Mouse (Mus musculus) frontal cortex, postnatal 10 days (tissue): Measurements from ENCODE around the gene Cep83.
"Not testable (repeated sequence)": the region's sequence is repeated elsewhere in the genome, so short reads cannot be mapped to it uniquely, and the experiment has no call there.

ENCODE experiments used
- DNase-seq, 2 experiments: peaks; one replicate each; pipeline ENCODE4 v3.0.0; 2022; ENCODE audit warnings: low spot score in 2 of 2, mixed read lengths in 1 of 2

The Cep83 gene

DNA sequence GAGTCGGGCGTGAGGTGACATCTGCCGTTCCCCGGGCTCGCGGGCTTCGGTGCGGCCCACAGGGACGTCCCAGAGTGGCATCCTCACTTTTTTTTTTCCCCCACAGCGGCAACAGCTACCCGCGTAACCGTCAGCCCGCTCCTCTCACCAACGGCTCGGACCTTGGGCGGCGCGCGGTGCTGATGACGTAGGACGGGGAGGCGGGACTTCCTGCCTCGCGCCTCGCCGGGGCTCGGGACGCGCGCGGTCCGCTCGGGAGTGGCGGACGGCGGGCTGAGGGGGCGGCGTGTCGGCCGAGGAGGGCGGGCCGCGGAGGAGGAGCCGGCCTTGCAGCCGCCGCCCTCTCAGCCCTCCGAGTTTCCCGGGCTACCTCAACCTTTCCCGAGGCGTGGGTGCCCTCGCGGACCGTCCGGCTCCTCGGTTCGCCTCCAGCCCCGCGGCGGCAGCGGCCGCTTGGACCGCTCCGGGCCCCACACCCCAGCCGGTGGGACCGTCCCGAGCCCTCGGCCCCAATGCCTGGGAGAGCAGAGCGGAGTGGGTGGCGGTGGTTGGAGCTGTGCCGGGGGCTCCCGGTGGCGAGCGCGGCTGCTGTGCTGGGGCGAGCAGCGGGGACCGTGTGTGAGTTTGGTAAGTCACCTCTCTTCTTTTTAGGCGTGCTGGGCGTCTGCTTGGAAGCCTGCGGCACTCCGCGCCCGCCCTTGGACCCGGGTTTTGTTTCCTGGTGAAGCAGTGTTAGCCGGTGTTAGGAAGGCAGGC is at the start of gene Cep83:
Gene Cep83 (plus strand): TSS at position 235 of the 756 bp plus-strand sequence.
- peak; percentile 83 to 93 for DNase-seq

- DNase-seq, result no peak
Observed at GRCm38 (mm10) chr10:94639281-94639680, 49.2 kb upstream of the Cep83 start.

DNA sequence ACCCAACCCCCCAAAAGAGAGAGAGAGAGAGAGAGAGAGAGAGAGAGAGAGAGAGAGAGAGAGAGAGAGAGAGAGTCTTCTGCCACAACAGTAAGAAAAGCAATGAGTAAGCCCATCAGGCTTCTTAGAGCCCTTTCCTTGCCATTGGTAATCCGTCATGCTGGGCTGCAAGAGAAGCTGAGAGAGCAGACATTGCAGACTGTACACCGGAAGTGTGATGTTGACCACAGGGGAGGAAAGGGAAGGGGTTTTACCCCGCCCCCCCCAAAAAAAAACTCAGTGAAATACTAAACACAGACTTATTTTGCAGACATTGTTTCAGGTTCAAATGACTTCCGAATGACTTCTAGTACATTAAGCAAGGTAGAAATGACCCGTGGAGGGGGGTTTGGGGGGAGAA is 48.4 kb upstream of the Cep83 start:
- no peak for DNase-seq

DNA sequence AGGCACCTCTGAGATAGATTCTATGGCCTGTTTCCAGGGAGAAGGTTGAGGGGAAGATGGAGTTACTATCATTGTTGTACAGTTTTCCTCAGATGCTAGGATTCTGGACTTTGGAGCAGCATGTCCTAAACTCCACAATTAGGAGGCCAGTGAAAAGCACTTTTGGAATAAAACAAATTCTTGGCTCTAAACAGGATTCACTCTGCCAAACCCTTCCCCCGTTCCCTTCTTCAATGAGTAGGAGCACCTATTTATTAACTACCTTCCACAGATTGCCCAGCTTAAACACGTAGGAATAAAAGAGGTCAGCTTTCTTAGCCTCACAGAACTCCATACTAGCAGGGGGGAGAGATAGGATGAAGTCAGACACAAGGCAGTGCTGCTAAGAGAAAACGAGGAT is 24.4 kb upstream of the Cep83 start:
- DNase-seq, result no peak

DNA sequence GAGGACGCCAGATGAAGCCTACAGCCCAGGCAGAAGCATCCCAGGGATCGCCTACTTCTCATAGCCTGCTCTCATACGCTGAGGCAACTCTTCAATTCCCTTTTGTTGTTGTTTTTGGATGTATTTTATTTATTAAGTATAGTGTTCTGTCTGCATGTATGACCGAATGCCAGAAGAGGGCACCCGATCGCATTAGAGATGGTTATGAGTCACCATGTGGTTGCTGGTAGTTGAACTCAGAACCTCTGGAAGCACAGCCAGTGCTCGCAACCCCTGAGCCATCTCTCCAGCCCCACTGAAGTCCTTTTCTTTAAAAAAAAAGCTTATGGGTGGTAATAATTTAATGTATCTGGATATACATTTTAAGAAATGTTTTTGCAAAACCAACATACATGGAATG is 24.0 kb upstream of the Cep83 start:
- no peak for DNase-seq

GRCm38 (mm10) chr10:94668147-94668546 is 20.3 kb upstream of the Cep83 start:
- DNase-seq, result no peak

- no peak for DNase-seq
Observed at GRCm38 (mm10) chr10:94687801-94688419, 544 bp upstream of the Cep83 start.

GRCm38 (mm10) chr10:94689176-94689510 is 689 bp downstream of the Cep83 start:
- no peak for DNase-seq

DNA sequence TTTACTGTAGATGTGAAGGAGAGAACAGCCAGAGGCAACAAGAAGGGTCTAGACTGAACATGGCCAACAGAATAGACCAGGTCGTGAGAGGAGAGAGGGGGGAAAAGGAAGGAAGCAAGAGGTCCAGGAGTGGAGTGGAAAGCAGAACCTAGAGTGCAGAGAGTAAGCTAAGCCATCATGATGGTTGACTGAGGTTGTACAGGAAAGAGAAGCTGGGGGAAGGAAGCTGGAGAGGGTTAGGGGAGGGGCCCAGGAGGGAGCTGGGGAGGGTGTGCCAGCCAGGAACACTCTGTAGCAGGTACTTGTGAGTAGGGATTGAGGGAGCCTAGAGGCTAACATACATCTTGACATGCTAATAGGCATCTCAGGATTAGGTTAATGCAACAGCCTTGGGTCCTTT is 1.9 kb downstream of the Cep83 start:
- DNase-seq, result no peak

DNA sequence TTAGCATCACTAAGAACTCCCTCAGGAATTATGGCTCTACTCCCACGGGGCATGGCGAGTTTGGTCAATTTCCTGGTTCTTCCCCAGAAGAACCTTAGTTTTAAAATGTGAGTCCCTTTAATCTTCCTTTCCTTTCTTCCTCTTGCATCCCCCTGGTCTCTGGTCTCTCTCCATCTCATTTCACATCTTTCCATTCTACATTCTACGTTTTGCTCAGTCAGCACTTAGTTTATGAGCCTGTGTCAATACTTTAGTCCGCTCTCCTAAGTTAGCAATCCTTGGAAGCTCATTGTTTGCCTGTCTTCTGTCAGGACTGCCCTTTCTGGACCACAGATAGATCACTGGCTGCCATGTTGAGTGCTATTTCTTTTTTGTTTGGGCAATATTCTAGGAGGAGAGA is 3.7 kb downstream of the Cep83 start:
- no peak for DNase-seq

GRCm38 (mm10) chr10:94705643-94706258 is 17.3 kb downstream of the Cep83 start:
- no peak for DNase-seq

- DNase-seq, result no peak
Observed at GRCm38 (mm10) chr10:94706695-94707094, 18.2 kb downstream of the Cep83 start.

DNA sequence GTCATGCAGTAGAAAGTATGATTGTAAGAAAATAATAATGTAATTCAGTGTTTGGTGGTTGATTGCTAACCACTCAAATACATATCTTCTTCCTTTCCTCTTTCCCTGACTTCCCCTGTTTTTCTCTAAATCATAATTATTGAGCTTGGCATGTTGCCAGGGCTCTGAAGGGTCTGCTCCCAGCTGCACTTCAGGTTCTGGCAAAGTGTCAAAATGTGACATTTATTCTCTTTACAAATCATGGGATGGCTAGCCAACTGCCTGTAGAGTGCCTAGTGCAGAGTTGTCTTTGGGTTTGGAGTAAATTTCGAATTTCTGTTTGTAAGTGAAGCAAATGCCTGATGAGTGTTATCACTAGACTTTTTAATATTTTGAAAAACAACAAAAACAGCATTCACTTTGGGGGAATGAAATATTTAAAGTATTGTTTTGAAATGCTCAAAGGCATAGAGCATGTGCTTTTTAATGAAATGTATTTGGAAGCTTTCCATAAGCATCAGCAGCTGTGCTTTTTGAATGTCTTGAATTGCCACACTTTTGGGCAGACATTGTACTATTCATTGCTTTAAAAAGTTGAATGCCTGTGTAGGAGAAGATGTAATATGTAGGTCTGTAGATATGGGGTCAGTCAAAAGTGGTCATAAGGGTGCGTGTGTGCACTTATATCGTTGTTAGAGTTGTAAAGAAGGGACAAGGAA is 21.3 kb downstream of the Cep83 start:
- DNase-seq, result no peak

GRCm38 (mm10) chr10:94710320-94710695 is 21.9 kb downstream of the Cep83 start:
- DNase-seq, result no peak

GRCm38 (mm10) chr10:94720300-94720699 is 31.8 kb downstream of the Cep83 start:
- DNase-seq, result no peak

GRCm38 (mm10) chr10:94728053-94728452 is 39.6 kb downstream of the Cep83 start:
- DNase-seq, result not testable (repeated sequence)

GRCm38 (mm10) chr10:94730445-94730844 is 42.0 kb downstream of the Cep83 start:
- DNase-seq, result no peak

DNA sequence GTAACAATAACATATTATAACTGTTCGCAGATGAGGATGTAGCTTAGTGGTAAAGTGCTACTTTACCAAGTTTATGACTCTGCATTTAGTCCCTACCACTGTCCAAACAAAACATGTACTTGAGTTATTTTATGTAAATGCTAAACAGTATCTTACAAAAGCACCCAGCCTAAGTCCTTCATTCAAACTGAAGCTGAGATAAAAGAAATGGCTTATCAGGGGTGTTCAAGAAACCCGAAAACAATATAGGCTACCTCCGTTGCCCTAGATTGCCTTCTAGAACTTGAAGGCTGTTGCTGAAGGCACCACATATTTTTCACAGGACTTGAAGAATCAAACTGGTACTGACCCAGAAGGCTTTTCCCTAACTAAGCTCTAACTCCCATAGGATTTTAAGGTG is 46.4 kb downstream of the Cep83 start:
- no peak for DNase-seq

- DNase-seq, result no peak
Observed at GRCm38 (mm10) chr10:94740221-94740620, 51.8 kb downstream of the Cep83 start.

- DNase-seq, result no peak
Observed at GRCm38 (mm10) chr10:94741459-94741858, 53.0 kb downstream of the Cep83 start.

DNA sequence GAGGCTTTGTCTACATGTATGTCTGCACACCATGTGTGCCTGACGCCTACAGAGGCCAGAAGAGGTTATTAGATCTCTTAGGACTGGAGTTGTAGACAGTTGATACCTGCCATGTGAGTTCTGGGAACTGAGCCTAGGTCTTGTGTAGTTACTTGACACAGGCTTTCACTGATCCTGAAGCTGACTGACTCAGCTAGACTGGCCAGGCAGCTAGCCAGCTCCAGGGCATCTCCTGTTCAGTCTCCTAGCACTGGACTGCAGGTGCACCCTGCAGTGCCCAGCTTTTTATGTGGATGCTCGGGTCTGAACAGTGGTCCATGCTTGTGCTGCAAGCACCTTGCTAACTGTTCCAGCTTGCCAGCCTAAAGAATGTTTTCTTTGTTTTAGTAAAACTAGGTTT is 58.6 kb downstream of the Cep83 start:
- DNase-seq, result no peak

GRCm38 (mm10) chr10:94771496-94771895 is 83.0 kb downstream of the Cep83 start:
- no peak for DNase-seq

DNA sequence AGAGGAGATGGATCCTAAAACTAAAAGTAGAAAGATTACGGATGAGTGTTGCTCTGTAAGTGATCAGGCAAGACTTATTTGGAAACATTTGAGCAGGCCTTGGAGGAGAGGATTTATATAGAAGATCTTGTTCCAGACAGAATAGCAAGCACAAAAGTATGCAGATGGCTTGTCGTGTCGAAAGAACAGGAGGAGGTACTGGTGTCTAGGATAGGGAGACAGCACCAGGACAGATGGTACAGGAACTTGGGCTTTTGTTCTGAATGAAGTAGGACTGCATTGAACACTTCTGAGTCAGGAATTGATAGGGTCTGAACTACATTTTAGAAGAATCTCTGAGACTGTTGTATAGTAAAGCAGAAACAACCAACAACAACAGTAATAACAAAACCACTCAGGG is 89.1 kb downstream of the Cep83 start:
- DNase-seq, result no peak
